Mouse (Mus musculus): ENCODE data around the gene Slc22a14. TPM values are rescaled to one million over a fixed set of nuclear protein-coding genes. Genes with fewer than 3 reads are reported as not detected.

The Slc22a14 gene
- polyA plus RNA-seq, 1 experiment from 2014 or later, result not detected

DNA sequence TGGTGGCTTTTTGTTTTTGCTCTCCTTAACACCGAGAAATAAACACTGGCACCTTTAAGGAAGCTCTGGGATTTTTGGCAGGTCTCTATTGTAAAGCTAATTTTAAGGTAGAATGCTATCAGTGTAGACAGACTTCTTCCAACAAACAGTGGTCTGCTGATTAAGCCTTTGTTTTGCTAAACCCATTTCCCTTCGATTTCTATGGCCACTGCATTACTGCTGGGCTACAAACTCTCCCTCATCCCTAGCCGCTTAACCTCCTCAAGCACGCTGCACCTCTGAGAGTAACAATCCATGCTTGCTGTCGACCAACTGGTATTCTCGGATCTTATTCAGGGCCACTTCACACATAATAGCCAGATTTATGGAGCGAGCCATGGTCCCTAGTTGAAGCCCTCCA is 44.4 kb downstream of the Slc22a14 start:
- peaks cover 25% of the 10 kb centered on the region for H3K4me1 ChIP-seq
- no peaks in the 10 kb centered on the region for H3K27me3 ChIP-seq (replicated peaks)
- peak overlapping the region; percentile 95 for H3K4me2 ChIP-seq
- no peaks in the 10 kb centered on the region for H3K36me3 ChIP-seq
- H3K9me3 ChIP-seq (replicated peaks), result no peaks in the 10 kb centered on the region
- H3K27ac ChIP-seq (replicated peaks), result peak overlapping the region; percentile 95; the same call in 1 of the 2 replicates
- peak overlapping the region; percentile 92 for H3K4me3 ChIP-seq (replicated peaks)
- 9% methylated on average over 7 of the region's 7 CpGs for WGBS
- H3K9ac ChIP-seq (replicated peaks), result peak overlapping the region; percentile 83
- no peak for ATAC-seq (ENCODE audit: low FRiP score)

- Histone ChIP-seq H3K27ac (replicated peaks) (no peak overlapping the region), H3K4me3 (replicated peaks) (peak overlapping the region; percentile 92; the same call in 1 of the 2 replicates), H3K27me3 (replicated peaks) (no peaks in the 10 kb centered on the region), H3K4me2 (peak overlapping the region; percentile 95), H3K4me1 (peaks cover 25% of the 10 kb centered on the region), H3K9ac (replicated peaks) (no peak overlapping the region), H3K9me3 (replicated peaks) (no peaks in the 10 kb centered on the region), H3K36me3 (no peaks in the 10 kb centered on the region)
- WGBS, result 85% methylated on average over 7 of the region's 7 CpGs
- ATAC-seq (ENCODE audit: low FRiP score), result no peak
Measured at GRCm38 (mm10) chr9:119320446-119320845, 44.9 kb downstream of the Slc22a14 start.

DNA sequence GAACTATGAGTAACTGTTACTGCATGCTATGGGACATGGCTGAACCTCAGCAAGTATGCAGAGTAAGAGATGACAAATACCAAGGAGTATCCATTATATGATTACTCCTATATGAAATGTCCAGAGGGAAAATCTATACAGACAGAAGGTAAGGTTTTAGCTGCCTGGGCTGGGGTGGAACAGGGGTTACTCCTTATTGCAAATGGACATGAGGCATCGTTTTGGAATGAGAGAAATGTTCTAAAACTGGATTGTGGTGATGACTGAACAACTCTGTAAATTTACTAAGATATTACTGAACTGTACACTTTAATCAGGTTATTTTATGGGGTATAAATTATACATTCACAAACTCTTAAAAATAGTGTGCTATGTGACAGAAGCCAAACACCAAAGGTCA is 46.5 kb downstream of the Slc22a14 start:
- no peak for ATAC-seq (ENCODE audit: low FRiP score)
- 98% methylated on average over 1 of the region's 1 CpGs for WGBS

DNA sequence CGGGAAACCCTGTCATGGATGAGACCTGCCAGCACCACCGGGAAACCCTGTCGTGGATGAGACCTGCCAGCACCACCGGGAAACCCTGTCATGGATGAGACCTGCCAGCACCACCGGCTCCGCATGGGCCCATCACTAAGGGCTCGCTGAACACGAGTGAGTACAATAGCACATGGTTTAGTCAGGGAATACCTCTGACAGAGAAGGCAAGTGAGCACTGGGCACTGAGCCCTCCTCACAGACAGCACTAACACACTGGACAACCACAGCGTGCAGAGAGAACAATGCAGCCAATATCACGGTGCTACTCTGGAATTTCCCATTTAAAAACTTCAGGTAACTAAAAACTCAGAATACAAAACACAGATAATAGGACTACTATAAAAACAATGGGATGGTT is 52.3 kb downstream of the Slc22a14 start:
- no peaks in the 10 kb centered on the region for H3K27me3 ChIP-seq (replicated peaks)
- no peaks in the 10 kb centered on the region for H3K9me3 ChIP-seq (replicated peaks)
- no peak for ATAC-seq (ENCODE audit: low FRiP score)
- H3K9ac ChIP-seq (replicated peaks), result no peak overlapping the region
- H3K27ac ChIP-seq (replicated peaks), result no peak overlapping the region
- H3K4me3 ChIP-seq (replicated peaks), result no peak overlapping the region
- H3K36me3 ChIP-seq, result no peaks in the 10 kb centered on the region
- H3K4me2 ChIP-seq, result no peak overlapping the region
- 0 out of 2 replicates have a peak, but pooled peaks cover 3% of the 10 kb centered on the region for H3K4me1 ChIP-seq
- 89% methylated on average over 10 of the region's 10 CpGs for WGBS

More for the DNA sequence above, 46.5 kb downstream of the Slc22a14 start:
- H3K4me3 ChIP-seq (replicated peaks), result no peak overlapping the region
- no peaks in the 10 kb centered on the region for H3K36me3 ChIP-seq
- H3K4me1 ChIP-seq, result peaks cover 25% of the 10 kb centered on the region
- H3K4me2 ChIP-seq, result no peak overlapping the region
- H3K9me3 ChIP-seq (replicated peaks), result no peaks in the 10 kb centered on the region
- H3K27ac ChIP-seq (replicated peaks), result no peak overlapping the region
- no peak overlapping the region for H3K9ac ChIP-seq (replicated peaks)
- no peaks in the 10 kb centered on the region for H3K27me3 ChIP-seq (replicated peaks)

DNA sequence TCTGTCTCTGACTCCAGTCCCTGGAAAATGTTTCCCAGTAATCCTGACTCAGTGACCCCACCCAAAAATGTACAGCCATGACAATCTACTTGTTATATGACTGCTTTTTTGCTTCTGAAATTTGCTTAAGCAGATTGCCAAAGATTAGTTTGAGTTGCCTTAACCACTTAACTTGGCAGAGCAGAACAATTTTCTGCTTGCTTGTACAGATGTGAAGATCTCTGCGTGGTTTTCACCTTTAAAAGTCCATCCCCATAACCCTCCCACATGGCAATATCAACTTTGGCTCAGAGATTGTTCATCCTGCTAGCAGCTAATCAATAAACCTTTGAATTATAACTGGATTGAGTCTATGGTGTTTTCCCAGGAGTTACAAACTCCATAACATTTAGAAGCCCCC is 56.3 kb downstream of the Slc22a14 start:
- Histone ChIP-seq H3K4me2 (no peak overlapping the region), H3K36me3 (no peaks in the 10 kb centered on the region), H3K9me3 (replicated peaks) (no peaks in the 10 kb centered on the region), H3K4me1 (0 out of 2 replicates have a peak, but pooled peaks cover 3% of the 10 kb centered on the region), H3K27me3 (replicated peaks) (no peaks in the 10 kb centered on the region), H3K27ac (replicated peaks) (no peak overlapping the region), H3K4me3 (replicated peaks) (no peak overlapping the region), H3K9ac (replicated peaks) (no peak overlapping the region)
- no peak for ATAC-seq (ENCODE audit: low FRiP score)
- 85% methylated on average over 1 of the region's 1 CpGs for WGBS

DNA sequence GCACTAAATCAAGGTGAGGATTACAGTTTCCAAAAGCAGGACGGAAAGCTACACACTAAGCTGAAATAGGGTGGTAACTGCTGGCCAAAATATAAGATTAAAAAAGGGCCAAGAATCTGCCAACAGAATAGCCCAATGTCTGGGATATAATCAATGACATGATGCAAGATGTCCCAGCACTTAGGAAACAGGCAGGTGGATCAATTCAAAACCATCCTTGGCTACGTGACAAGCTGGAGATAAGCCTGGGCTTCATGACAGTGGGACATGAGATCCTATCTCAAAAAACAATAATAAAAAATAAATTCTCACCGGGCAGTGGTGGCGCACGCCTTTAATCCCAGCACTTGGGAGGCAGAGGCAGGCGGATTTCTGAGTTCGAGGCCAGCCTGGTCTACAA is 59.5 kb downstream of the Slc22a14 start:
- Histone ChIP-seq H3K9ac (replicated peaks) (no peak overlapping the region), H3K36me3 (peaks cover 12% of the 10 kb centered on the region), H3K27ac (replicated peaks) (no peak overlapping the region), H3K9me3 (replicated peaks) (no peaks in the 10 kb centered on the region), H3K4me3 (replicated peaks) (no peak overlapping the region), H3K4me2 (no peak overlapping the region), H3K27me3 (replicated peaks) (no peaks in the 10 kb centered on the region), H3K4me1 (0 out of 2 replicates have a peak, but pooled peaks cover 3% of the 10 kb centered on the region)
- 97% methylated on average over 7 of the region's 7 CpGs for WGBS
- ATAC-seq (ENCODE audit: low FRiP score), result no peak

DNA sequence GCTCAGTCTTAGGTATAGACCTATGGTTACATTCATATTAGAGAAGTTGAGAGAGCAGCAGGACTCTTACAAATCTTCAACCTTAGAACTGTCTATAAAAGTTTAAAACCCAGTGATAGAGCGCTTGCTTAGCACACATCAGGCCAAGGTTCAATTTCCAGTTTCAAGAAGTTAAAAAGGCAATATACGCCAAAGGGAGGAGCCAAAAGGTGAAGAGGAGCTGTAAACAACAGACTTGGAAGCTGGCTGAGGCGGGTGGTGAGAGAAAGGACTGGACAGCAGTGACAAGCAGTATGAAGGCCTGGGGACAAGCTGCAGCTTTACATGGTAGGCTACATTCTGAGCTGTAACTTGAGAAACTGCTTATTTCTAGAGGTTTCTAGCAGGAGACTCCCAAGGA is 66.8 kb downstream of the Slc22a14 start:
- Histone ChIP-seq H3K27ac (replicated peaks) (no peak overlapping the region), H3K4me2 (no peak overlapping the region), H3K4me3 (replicated peaks) (no peak overlapping the region), H3K9ac (replicated peaks) (no peak overlapping the region), H3K9me3 (replicated peaks) (no peaks in the 10 kb centered on the region), H3K4me1 (no peaks in the 10 kb centered on the region), H3K27me3 (replicated peaks) (no peaks in the 10 kb centered on the region), H3K36me3 (peaks cover 17% of the 10 kb centered on the region)
- ATAC-seq (ENCODE audit: low FRiP score), result no peak
- WGBS, result 91% methylated on average over 3 of the region's 3 CpGs

- H3K27ac ChIP-seq (replicated peaks), result no peak overlapping the region
- no peak overlapping the region for H3K4me3 ChIP-seq (replicated peaks)
- H3K9me3 ChIP-seq (replicated peaks), result no peaks in the 10 kb centered on the region
- H3K4me2 ChIP-seq, result no peak overlapping the region
- ATAC-seq (ENCODE audit: low FRiP score), result no peak
- no peak overlapping the region for H3K9ac ChIP-seq (replicated peaks)
- H3K27me3 ChIP-seq (replicated peaks), result no peaks in the 10 kb centered on the region
- WGBS, result 87% methylated on average over 6 of the region's 6 CpGs
- no peaks in the 10 kb centered on the region for H3K4me1 ChIP-seq
- H3K36me3 ChIP-seq, result peaks cover 17% of the 10 kb centered on the region
Measured at GRCm38 (mm10) chr9:119297696-119298095, 67.7 kb downstream of the Slc22a14 start.

- H3K27ac ChIP-seq (replicated peaks), result no peak overlapping the region
- H3K4me2 ChIP-seq, result no peak overlapping the region
- peaks cover 14% of the 10 kb centered on the region for H3K36me3 ChIP-seq
- no peaks in the 10 kb centered on the region for H3K27me3 ChIP-seq (replicated peaks)
- H3K4me1 ChIP-seq, result no peaks in the 10 kb centered on the region
- no peak overlapping the region for H3K4me3 ChIP-seq (replicated peaks)
- 94% methylated on average over 3 of the region's 3 CpGs for WGBS
- H3K9ac ChIP-seq (replicated peaks), result no peak overlapping the region
- ATAC-seq (ENCODE audit: low FRiP score), result no peak
- no peaks in the 10 kb centered on the region for H3K9me3 ChIP-seq (replicated peaks)
Measured at GRCm38 (mm10) chr9:119290791-119291190, 74.6 kb downstream of the Slc22a14 start.

DNA sequence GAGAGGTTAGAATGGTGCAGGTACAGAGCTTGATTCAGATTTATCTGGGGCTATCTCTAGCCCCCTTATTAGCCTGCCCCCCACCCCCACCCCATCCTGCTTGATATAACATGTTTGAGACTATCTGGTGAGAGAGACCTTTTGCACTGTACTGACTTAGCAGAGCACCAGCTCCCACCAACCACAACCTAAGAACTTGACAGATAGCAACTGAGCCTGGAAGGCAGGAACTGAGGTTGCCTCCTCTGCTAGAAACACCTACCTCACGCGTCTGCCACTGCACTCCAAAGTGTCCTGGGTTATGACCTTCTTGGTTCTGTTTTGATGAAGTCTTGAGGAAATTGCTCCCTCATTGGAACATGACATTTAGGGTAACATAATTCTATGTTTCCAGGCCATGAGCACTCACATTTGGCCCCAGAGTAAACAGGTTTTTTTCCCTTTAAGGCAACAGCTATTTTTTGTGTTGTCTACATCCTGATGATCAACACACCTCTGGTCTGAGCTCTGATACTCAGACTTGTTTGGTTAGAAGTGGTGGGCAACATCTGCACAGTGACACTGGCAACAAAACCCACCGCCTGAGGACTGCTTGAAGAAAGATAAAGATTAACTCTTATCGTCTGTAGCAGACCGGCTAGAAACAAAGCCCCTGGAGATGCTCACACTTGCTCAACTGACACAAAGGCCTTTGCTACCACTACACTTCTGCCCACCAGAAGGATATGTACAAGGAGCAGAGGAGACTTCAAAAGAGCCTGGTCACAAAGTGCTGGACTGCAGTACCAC is 84.3 kb downstream of the Slc22a14 start:
- Histone ChIP-seq H3K27ac (replicated peaks) (no peak overlapping the region), H3K9me3 (replicated peaks) (no peaks in the 10 kb centered on the region), H3K4me1 (peaks cover 4% of the 10 kb centered on the region; the same call in 1 of the 2 replicates), H3K27me3 (replicated peaks) (no peaks in the 10 kb centered on the region), H3K4me2 (no peak overlapping the region), H3K4me3 (replicated peaks) (no peak overlapping the region), H3K36me3 (peaks cover 21% of the 10 kb centered on the region), H3K9ac (replicated peaks) (no peak overlapping the region)
- ATAC-seq (ENCODE audit: low FRiP score), result no peak
- WGBS, result 93% methylated on average over 5 of the region's 5 CpGs

DNA sequence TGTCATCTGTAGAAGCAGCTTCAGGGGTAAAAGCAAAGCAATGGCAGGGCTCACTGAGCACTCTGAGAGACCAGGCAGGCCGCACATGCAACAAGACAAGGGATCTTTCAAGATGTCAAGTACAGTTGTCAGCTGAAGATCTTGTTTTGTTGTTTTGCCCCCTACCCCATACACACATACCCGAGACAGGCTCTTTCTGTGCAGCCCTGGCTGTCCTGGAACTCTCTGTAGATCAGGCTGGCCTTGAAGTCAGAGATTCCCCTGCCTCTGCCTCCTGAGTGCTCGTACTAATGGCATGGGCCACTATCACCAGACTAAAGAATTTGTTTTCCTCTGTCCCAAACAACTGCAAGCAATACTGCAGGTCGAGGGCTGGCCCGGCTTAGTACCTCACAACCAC is 87.3 kb downstream of the Slc22a14 start:
- no peaks in the 10 kb centered on the region for H3K27me3 ChIP-seq (replicated peaks)
- peaks cover 4% of the 10 kb centered on the region; the same call in 1 of the 2 replicates for H3K4me1 ChIP-seq
- peaks cover 16% of the 10 kb centered on the region for H3K36me3 ChIP-seq
- WGBS, result 95% methylated on average over 5 of the region's 5 CpGs
- H3K27ac ChIP-seq (replicated peaks), result no peak overlapping the region
- ATAC-seq (ENCODE audit: low FRiP score), result no peak
- no peak overlapping the region for H3K4me2 ChIP-seq
- H3K4me3 ChIP-seq (replicated peaks), result no peak overlapping the region
- no peak overlapping the region for H3K9ac ChIP-seq (replicated peaks)
- no peaks in the 10 kb centered on the region for H3K9me3 ChIP-seq (replicated peaks)

DNA sequence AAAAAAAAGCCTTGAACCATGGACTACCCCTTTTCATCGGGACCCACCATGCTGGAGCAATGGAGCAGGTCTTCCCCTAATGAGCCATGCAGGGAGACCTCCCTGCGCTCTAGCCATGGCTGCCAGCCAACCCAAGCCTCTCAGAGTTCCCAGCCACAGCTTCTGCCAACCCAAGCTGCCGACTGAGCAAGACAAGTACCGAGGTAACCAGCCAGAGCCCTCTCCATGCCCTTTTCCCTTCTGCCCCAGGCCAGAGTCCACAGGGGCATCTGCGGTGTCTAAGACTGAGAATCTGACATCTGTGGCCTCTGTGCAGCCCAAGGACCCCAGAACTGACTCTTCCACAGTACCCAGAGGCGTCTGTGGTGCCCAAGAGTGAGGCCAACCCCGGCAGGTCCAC is 89.0 kb downstream of the Slc22a14 start:
- ATAC-seq (ENCODE audit: low FRiP score), result no peak
- H3K9ac ChIP-seq (replicated peaks), result no peak overlapping the region
- WGBS, result 74% methylated on average over 7 of the region's 7 CpGs
- H3K4me3 ChIP-seq (replicated peaks), result no peak overlapping the region
- no peaks in the 10 kb centered on the region for H3K27me3 ChIP-seq (replicated peaks)
- no peak overlapping the region for H3K27ac ChIP-seq (replicated peaks)
- no peaks in the 10 kb centered on the region for H3K9me3 ChIP-seq (replicated peaks)
- H3K4me2 ChIP-seq, result no peak overlapping the region
- H3K4me1 ChIP-seq, result peaks cover 4% of the 10 kb centered on the region; the same call in 1 of the 2 replicates
- peaks cover 19% of the 10 kb centered on the region; the same call in 1 of the 2 replicates for H3K36me3 ChIP-seq
